Mouse (Mus musculus): ENCODE results near the gene Fam83b. TPM values are rescaled to one million over a fixed set of nuclear protein-coding genes. Genes with fewer than 3 reads are reported as not detected.

Fam83b gene
- under 1 TPM; 0.19 to 0.36 (median 0.28) TPM for total RNA-seq (2022)

- no peak for DNase-seq (ENCODE audit: low spot score in 2 of 2)
These were observed at the start of gene Fam83b for GRCm38 (mm10) chr9:76566515-76567280. Gene Fam83b (minus strand): TSS chr9:76567116.

- DNase-seq (ENCODE audit: low spot score in 2 of 2), result no peak
These were observed 47.2 kb upstream of the Fam83b start for GRCm38 (mm10) chr9:76614165-76614564.

- no peak for DNase-seq (ENCODE audit: low spot score in 2 of 2)
These were observed 36.8 kb upstream of the Fam83b start for GRCm38 (mm10) chr9:76603744-76604143.

GRCm38 (mm10) chr9:76602874-76603273, 36.0 kb upstream of the Fam83b start:
- DNase-seq (ENCODE audit: low spot score in 2 of 2), result no peak

GRCm38 (mm10) chr9:76597395-76597794, 30.5 kb upstream of the Fam83b start:
- DNase-seq (ENCODE audit: low spot score in 2 of 2), result no peak

GRCm38 (mm10) chr9:76593841-76594240, 26.9 kb upstream of the Fam83b start:
- DNase-seq (ENCODE audit: low spot score in 2 of 2), result no peak

GRCm38 (mm10) chr9:76583943-76584342, 17.0 kb upstream of the Fam83b start:
- no peak for DNase-seq (ENCODE audit: low spot score in 2 of 2)

GRCm38 (mm10) chr9:76581966-76582365, 15.1 kb upstream of the Fam83b start:
- DNase-seq (ENCODE audit: low spot score in 2 of 2), result no peak

GRCm38 (mm10) chr9:76567281-76567655, 352 bp upstream of the Fam83b start:
- no peak for DNase-seq (ENCODE audit: low spot score in 2 of 2)

- no peak for DNase-seq (ENCODE audit: low spot score in 2 of 2)
These were observed 1.3 kb downstream of the Fam83b start for GRCm38 (mm10) chr9:76565656-76566055.

GRCm38 (mm10) chr9:76564071-76564470, 2.8 kb downstream of the Fam83b start:
- no peak for DNase-seq (ENCODE audit: low spot score in 2 of 2)

- DNase-seq (ENCODE audit: low spot score in 2 of 2), result no peak
These were observed 4.1 kb downstream of the Fam83b start for GRCm38 (mm10) chr9:76562794-76563193.

- no peak for DNase-seq (ENCODE audit: low spot score in 2 of 2)
These were observed 7.7 kb downstream of the Fam83b start for GRCm38 (mm10) chr9:76559240-76559639.

GRCm38 (mm10) chr9:76553758-76554157, 13.2 kb downstream of the Fam83b start:
- DNase-seq (ENCODE audit: low spot score in 2 of 2), result no peak

GRCm38 (mm10) chr9:76553115-76553514, 13.8 kb downstream of the Fam83b start:
- no peak for DNase-seq (ENCODE audit: low spot score in 2 of 2)

GRCm38 (mm10) chr9:76546714-76547113, 20.2 kb downstream of the Fam83b start:
- no peak for DNase-seq (ENCODE audit: low spot score in 2 of 2)

- DNase-seq (ENCODE audit: low spot score in 2 of 2), result no peak
These were observed 26.2 kb downstream of the Fam83b start for GRCm38 (mm10) chr9:76540684-76541083.

GRCm38 (mm10) chr9:76539953-76540621, 26.8 kb downstream of the Fam83b start:
- no peak for DNase-seq (ENCODE audit: low spot score in 2 of 2)

GRCm38 (mm10) chr9:76539271-76539670, 27.6 kb downstream of the Fam83b start:
- no peak for DNase-seq (ENCODE audit: low spot score in 2 of 2)

GRCm38 (mm10) chr9:76536032-76536431, 30.9 kb downstream of the Fam83b start:
- no peak for DNase-seq (ENCODE audit: low spot score in 2 of 2)

GRCm38 (mm10) chr9:76532403-76532802, 34.5 kb downstream of the Fam83b start:
- DNase-seq (ENCODE audit: low spot score in 2 of 2), result no peak

GRCm38 (mm10) chr9:76531368-76531767, 35.5 kb downstream of the Fam83b start:
- DNase-seq (ENCODE audit: low spot score in 2 of 2), result no peak

- no peak for DNase-seq (ENCODE audit: low spot score in 2 of 2)
These were observed 41.3 kb downstream of the Fam83b start for GRCm38 (mm10) chr9:76525592-76525991.

Data from left cerebral cortex, adult 8-10 months (tissue).